Mouse (Mus musculus): Measurements from ENCODE around the gene Nrip3.

- TF ChIP-seq POLR2A (IDR thresholded peaks at IDR 0.05; ENCODE audit: borderline replicate concordance, low read depth, low read length) (no peak), CTCF (IDR thresholded peaks at IDR 0.05; ENCODE audit: low read depth, low read length) (no peak)
Observed at GRCm38 (mm10) chr7:109708961-109709382, 72.9 kb downstream of the Nrip3 start.

Data from bone marrow macrophage, adult 2 months (primary cell).